Mouse (Mus musculus) left cerebral cortex, postnatal 4 days (tissue): Measurements from ENCODE around the gene Ppm1n. TPM values are rescaled to one million over a fixed set of nuclear protein-coding genes. Genes with fewer than 3 reads are reported as not detected.

ENCODE experiments used
- DNase-seq: peaks from one replicate; pipeline ENCODE4 v3.0.0-alpha.2; 2022
- intact Hi-C: fragments of 180-260 bp; cut with DNase I; formaldehyde crosslinking; loops from one replicate; pipeline ENCODE4 v1.15.1; 2025
- total RNA-seq, 2 experiments: library from RNA; stranded (reverse); gene quantifications; 2 replicates each; pipeline ENCODE4 v1.2.3; 2021

Gene Ppm1n
- under 1 TPM; 0.60 to 0.64 TPM for total RNA-seq

DNA sequence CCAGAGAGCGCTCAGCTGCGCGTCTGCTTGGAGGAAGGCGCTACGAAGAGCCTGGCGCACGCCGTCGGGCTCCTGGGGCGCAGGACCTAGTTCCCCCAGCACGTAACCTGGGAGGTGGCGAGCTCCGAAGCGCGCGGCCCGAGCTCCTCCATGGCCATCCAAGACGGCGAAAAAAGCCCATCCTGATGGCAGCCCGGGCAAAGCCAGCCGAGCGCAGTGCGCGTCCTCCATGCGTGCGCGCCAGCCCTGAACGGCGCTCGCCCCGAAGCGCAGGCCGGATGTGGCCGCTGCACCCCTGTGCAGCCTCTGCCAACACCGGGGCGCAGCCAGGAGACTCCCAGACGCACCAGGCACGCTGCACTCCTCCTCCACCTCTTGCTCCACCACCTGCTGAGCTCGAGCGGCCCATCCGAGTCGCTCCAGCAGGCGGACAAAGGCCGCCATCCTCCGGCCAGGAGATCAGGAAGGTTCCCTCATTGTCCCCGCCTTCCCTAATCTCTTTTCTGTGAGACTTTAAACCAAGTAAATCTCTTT is at the start of gene Ppm1n:
Gene Ppm1n, minus strand, starts transcription at position 484 of the 534 bp plus-strand sequence.
- intact Hi-C loops = loop anchor here (10.0 kb wide), 1 partner anchor 45 kb away; no protein-coding TSS in a partner anchor
- no peak for DNase-seq

DNA sequence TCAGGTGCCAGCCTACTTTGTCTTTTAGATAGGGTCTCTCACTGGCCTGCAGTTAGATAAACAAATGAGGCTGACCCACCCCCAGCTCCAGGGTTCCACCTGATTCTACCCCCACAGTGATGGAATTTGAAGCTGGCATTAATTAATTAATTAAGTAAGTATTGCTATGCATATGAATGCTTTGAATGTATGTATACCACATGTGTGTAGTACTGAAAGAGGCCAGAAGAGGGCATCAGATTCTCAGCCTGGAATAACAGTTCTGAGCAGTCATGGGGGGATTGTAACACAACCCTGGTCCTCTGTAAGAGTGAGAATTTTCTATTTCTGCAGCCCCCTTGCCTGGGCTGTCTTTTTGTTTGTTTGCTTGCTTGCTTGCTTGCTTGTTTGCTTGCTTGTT is 48.6 kb upstream of the Ppm1n start:
- DNase-seq = no peak
- intact Hi-C loops = no loop called here

DNA sequence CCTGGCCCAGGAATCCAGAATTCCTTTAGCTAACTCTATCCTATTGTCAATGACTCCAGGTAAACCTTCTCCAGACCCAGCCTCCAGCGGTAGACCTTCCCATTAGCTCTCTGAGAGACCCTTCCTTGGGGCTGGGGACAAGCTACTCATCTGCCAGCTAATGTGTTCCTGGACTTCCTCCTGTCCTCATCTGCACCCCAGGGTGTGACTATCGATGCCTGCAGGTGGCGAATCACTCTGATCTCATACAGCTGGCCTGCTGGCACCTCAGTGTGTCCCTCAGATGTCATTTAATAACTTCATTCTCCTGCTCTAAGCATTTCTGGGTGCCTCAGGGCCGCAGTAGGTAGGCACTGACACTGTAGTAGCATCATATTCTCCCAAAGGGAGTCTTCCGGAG is 47.9 kb upstream of the Ppm1n start:
- DNase-seq = no peak
- intact Hi-C loops = no loop called here

DNA sequence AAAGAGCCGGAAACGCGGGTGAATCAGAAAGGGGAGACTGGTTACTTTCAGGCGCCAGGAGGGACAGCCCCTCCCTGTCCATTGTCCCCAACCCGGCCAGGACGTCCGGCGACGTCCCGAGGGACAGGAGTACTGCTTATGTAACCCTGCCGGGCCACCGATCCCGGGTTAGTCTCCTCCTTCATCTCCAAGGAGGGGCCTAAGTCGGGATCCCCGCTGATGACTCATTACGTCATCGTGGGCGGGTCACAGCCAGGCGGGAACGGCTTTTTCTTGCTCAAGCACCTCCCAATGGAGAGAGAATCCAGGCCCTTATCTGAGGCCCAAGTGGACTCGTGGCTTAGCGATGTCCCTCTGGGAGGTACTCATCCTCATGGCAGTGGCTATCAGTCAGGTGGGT is 47.3 kb upstream of the Ppm1n start:
- intact Hi-C loops = no loop called here
- DNase-seq = peak; percentile 72

DNA sequence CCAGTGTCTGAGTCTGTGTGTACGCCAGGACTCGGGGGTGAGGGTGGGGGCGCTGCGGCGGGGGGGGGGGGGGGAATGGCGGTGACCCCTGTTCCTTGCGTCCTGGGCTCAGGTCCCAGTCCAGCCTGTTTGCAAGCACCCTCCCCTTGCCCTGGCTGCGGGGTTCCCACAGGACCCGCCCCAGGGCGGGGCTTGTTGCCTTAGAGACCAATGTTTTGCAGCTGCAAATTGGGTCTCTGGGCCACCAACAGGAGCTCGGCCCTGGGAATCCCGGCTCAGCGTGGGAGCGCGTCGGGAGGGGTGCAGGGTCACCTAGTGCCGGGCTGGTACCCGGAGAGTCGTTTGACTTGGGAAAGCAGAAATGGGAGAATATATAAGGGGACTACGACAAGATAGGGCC is 46.5 kb upstream of the Ppm1n start:
- intact Hi-C loops = no loop called here
- peak; percentile 74 for DNase-seq

DNA sequence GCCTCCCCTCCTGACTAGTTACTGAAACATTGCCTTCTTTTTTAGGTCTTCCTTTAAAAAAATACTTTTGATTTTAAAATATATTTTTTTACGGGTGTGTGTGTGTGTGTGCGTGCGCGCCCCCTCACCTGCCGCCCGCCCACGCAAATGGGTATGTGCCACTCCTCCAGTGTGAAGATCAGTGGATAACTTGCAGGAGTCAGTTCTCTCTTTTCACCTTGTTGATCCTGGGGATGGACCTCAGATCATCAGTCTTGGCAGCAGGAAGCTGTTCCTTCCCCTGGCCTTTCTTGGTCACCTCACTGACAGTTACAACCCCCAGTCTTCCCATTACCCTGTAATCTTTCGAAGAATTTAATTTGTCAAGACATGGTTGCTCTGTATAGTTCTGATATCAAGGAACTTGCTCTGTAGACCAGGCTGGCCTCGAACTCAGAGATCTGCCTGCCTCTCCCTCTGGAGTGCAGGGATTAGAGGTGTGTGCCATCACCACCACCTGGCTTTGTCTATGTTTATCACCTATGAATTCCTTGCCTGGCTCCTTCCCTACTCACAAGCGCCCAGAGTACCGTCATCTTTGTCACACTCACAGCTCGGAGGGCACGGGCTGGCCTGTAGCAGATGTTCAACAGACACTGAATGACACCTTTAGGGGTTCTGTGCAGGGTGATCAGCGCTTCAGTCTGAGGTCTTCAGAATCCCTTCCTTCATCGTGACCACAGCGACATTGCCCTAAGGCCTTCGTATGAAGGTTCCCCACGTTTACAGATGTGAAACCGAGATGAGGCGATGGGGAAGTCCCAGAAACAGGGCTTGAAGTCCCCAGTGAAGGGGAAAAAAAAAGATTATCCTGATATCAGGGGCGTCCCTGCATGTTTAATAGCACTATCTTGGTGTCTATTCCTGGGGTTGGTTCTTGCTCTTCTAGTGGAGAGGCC is 45.7 kb upstream of the Ppm1n start:
- intact Hi-C loops = no loop called here
- no peak for DNase-seq

DNA sequence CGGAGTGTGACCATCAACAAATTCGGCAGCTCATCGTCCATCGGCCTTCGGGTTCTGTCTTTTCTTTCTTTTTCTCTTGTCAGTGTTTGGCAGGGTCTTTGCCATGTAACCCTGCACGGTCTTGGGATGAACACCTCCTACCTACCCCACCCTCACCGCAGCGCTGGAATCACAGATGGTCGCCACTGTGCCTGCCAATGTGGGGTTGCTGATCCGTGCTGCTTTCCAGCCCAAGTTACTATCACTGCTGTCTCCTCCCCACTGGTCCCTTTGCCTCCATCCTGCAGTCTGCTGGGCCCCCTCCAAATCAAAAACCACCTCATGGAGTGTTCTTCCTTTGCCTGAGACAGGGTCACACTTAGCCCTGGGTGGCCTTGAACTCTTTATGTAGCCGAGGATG is 44.4 kb upstream of the Ppm1n start:
- no peak for DNase-seq
- intact Hi-C loops = no loop called here

DNA sequence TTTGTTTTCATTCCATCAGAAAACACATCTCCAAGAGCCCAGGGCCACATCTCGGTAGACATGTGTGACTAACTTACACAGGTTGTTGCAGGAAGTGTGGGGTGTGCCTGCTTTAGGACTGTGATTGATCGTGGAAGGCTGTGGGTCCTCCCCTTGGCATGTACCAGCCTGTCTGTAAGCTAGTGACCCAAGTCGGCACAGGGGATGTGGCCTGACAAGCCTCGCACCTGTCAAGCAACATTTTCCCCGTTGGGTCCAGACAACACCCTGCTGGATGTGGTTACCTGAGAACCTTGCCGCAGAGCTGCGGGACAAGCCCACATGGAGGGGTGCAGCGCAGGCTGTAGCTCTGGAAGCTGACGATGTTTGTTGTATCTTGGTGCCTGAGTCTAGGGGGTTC is 42.6 kb upstream of the Ppm1n start:
- intact Hi-C loops = no loop called here
- DNase-seq = no peak

DNA sequence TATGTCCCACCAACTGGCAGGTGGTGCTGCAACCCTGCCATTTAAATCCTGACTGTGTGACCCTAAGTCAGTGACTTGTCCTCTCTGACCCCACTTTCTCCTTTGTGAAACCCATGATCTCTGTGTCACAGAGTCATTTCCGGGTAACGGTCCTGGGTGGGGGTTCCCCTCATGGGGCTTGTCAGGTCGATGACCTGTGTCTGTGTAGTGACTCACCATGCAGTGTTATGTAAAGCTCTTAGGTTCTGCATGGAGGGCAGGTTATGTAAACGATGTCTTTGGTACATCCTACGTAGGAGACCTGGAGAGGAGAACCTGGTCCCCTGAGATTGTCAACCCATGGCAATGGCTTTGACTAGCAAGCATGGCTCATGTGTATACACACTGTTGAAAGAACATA is 41.6 kb upstream of the Ppm1n start:
- intact Hi-C loops = no loop called here

DNA sequence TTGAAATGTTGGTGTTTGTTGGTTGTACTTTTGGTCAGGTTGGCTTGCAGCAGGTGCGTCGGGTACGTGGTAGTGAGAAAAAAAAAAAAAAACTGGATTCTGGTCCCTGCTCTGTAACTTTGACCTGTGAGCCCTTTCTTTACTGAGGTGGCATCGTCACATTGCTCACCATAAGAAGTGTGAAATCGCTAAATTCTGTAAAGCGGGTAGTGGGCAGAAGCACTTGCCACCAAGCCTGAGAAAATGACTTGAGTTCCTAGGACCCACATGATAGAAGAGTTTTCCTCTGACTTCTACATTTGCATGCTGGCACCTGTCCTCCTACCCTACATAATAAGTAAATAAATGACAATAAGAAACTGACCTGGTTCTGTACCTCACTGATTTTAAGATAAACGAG is 40.8 kb upstream of the Ppm1n start:
- DNase-seq = no peak
- intact Hi-C loops = no loop called here

More for the DNA sequence above, 41.6 kb upstream of the Ppm1n start:
- DNase-seq = no peak

DNA sequence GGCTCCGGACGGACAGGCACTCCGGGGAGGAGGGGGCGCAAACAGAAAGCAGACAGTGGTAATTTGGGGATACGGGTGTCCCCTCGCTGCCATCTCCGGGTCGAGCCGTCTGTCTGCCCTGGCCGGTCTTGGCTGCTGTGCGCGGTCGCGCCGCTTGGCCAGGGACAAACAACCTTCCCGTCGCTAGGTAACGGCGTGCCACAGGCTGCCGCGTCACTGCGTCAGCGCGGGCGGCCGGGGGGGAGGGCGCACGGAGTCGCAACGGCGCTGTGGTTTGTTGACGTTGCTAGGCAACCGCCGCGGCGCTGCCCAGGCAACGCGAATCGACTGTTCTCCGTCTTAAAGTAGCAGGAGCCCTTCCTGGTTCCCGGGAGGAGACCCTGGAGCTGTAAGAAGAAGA is 40.0 kb upstream of the Ppm1n start:
- intact Hi-C loops = no loop called here

DNA sequence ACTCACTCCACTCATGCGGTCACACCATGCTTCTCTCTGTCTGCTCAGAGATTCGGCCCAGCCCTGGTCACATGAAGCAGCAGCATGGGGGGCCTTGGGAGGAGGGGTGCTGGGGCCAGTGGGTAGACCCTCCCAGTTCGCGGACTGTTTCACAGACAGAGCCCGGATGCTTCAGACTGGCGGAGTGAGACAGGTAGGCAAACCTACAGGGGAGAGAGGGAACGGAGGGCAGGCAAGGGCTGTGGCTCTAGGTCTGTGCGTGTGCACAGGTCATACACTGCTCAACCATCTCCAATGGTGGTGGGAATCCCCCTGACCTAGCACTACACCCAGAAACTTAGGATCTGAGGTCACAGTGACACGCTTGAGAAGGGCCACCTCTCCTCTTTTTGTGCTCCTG is 39.6 kb upstream of the Ppm1n start:
- DNase-seq = no peak

More for the DNA sequence above, 40.0 kb upstream of the Ppm1n start:
- peak; percentile 97 for DNase-seq

DNA sequence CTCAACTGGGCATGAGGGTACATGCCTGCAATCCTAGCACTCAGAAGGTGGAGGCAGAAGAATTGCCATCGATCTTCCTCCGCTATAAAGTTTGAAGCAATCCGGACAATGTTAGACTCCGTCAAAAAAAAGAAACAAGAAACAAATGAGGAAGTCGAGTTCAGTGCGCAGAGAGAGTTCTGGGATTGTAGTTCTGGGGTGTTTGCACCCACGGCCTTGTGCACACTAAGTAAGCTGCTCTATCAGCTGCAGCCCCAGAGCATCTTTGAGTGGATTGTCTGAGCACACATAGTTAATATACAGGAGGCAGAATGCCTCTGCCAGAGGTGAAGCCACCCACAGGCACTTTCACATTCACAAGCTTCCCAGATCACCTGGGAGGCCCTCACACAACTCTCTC is 38.8 kb upstream of the Ppm1n start:
- no peak for DNase-seq
- intact Hi-C loops = no loop called here

More for the DNA sequence above, 39.6 kb upstream of the Ppm1n start:
- intact Hi-C loops = no loop called here

DNA sequence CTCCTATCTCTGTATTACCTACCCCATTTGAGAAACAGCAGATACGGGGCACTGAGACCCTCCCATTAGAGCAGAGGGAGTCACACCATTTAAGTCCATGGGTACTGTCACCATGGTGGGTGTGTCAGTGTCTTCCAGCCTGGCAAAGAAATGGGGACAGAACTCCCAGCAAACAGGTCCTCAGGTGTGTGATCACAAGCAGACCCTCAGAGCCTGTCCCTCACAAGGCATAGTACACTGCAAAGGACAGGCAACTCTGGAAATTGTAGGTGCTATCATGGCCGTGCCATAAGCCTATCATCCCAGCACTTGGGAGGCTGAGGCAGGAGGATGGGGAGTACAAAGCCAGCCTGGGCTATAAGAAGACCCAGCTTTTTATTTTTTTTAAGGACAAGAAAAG is 38.3 kb upstream of the Ppm1n start:
- intact Hi-C loops = no loop called here
- DNase-seq = no peak

DNA sequence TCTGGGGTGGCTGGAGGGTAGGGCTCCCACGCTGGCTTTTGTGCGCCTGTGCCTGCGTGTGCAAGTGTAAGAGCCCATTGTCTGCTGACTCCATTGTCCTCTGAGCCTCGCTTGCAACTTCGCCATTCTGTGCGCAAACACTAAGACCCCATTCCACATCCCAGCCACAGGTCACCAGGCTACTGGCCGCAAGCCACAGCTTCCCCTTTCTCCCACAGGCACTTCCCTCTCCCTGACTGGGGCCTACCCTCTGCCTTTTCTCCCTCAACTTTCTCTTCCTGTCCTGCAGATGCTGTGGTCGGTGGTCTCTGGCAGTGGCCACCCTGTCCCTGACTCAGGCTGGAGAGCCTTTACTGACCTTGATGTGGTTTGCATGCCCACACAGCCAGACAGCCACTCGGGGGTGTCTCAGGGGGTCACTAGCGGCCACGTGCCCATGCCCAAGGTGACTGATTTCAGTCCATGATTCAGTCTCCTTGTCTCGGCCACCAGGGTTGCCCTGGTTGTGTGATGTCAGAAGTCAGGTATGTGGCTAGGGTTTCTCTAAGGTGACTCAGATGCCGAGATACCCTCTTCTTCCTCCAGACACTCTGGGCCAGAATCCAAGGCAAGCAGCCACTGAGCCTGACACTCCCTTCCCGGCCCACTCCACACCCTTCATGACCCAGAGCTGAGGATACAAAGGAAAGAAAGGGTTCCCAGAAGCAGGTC is 36.7 kb upstream of the Ppm1n start:
- intact Hi-C loops = no loop called here
- DNase-seq = no peak

DNA sequence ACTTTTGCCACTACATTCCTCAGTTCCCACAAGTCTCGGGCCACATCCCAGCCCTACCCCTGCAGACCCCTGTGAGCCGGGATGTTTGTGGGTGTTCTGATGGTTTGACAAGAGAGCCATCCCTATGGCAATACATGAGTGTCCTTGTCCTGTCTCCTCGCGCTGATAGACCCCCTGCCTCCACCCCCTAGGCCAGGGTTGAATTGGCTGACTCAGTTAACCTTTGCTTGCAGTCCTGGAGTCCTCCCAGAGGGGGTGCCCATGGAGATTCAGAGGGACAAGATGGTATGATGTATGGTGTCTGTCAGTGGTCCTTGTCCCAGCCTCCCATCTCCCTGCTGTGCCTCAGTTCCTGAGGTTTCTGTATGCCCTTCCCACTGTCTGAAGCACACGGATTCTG is 34.2 kb upstream of the Ppm1n start:
- intact Hi-C loops = no loop called here

DNA sequence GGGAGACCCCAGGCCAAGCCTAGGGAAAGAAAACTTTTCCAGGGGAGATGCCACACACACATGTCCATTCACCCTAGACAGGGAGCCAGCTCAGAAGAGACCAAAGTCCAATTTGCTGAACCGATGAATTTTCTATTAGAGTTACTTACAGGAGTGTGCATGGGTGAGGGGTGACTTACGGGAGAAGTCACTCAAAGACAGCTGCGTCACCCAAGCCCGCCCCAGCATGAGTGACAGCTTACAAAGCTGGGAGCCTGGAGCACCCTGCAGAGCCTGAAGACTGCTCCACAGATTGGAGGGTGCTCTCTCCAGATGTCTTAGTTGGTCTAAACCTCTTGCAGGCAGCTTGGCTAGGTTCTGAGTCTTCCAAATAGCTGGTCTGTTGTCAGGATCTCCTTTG is 32.1 kb upstream of the Ppm1n start:
- DNase-seq = no peak
- intact Hi-C loops = no loop called here

More for the DNA sequence above, 34.2 kb upstream of the Ppm1n start:
- DNase-seq = no peak

DNA sequence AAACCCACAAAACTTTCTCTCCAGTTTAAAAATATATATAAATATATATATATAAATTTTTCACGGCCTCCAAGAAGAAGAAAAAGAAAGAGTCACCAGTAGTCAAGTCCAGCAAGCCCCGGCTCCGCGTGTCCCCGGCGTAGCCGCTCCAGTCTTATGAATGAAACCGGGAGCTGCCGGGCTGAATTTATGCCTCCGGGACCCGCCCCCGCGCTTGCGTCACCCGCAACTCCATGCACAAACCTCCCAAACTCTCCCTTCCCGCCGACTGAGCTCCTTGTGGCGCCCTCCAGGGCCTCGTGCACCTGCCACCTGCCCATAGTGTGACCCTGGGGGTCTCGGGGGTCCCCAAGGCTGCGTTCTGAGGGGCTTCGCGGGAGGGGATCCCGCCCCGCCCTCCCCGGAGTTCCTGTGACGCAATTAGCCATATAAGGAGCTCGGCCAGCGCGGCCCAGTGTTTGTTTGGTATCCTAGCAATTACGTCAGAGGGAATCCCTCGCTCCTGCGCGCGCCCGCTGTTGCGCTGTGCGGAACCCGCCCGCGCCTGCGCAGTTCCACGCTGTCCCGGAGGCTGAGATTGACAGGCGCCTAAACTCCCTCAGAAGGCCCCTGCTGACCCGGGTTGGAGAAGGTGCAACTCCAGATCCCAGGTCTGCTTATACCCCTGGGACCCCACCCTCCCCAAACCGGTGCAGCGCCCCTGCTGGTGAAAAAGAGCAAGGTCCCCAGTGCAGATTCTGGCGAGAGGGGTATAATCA is 30.2 kb upstream of the Ppm1n start, which contains the start of gene Fosb:
Gene Fosb, minus strand, starts transcription at position 168 of the 758 bp plus-strand sequence.
- intact Hi-C loops = no loop called here
- peak; percentile 97 for DNase-seq

DNA sequence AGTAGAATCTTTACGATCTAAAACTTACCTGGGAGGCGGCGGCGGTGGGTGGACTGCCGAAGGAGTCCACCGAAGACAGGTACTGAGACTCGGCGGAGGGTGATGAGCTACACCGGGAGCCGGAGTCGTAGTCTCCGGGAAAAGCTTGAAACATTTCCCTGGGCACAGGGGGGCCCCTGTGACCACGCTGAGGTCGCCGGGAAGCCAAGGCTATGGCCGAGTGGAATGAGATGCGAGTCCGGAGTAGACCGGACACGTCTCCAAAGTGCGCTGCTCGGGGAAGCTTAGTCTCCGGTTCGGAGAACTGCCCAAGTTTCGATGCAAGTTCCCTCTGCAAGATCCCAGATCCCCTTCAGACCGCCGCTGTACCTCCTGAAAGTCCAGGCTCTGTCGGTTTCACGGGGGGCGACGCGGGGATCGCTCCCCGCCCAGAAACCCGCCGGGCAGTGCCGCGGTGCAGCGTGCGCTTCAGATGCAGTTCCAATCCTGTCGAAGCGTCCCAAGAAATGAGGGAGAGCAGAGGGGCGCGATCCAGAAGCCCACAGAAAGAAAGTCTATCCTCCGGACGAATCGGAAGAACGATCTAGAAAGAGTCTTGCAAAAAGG is 29.5 kb upstream of the Ppm1n start:
- intact Hi-C loops = no loop called here
- no peak for DNase-seq
